Mouse (Mus musculus): ENCODE data around the gene Fam98c.

DNA sequence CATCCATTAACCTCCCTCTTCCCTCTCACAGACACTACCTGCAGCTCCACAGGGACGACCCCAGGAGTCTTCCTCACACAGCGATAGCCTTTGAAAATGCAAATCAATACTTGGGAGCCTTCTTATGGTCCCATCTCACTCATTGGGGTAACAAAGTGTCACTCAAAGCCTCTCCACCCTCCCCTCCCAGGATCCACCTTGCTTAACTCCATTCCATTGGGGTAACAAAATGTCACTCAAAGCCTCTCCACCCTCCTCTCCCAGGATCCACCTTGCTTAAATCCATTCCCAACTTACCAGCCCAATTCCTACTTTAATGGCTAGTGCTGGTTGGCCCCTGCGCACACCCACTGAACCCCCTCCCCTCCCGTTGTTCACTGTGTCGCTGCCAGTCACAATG, 2.2 kb upstream of the Fam98c start:
- no peak for TF ChIP-seq CTCF (IDR thresholded peaks at IDR 0.05; ENCODE audit: control insufficient read depth, insufficient read depth, insufficient read length)
- no peak for TF ChIP-seq CEBPB (IDR thresholded peaks at IDR 0.05; ENCODE audit: low read depth)
- TF ChIP-seq FOSL1 (IDR thresholded peaks at IDR 0.05; ENCODE audit: insufficient read depth, low read length, poor library complexity, severe bottlenecking) = no peak
- no peak for TF ChIP-seq USF1 (IDR thresholded peaks at IDR 0.05; ENCODE audit: low read depth)
- TF ChIP-seq MAX (IDR thresholded peaks at IDR 0.05) = no peak
- TF ChIP-seq MYOG (IDR thresholded peaks at IDR 0.05; ENCODE audit: control insufficient read depth, extremely low read depth, insufficient read length) = no peak
